Mouse (Mus musculus) kidney, embryonic 16.5 days (tissue): ENCODE measurements around the gene Kcnh2. TPM values are rescaled to one million over a fixed set of nuclear protein-coding genes. Genes with fewer than 3 reads are reported as not detected.

ENCODE experiments used
- ATAC-seq: fragments of 200-750 bp; cut with Nextera tagmentation; 2 replicates; pipeline ENCODE4 v1.8.0; 2017; ENCODE audit warnings: moderate TSS enrichment; ENCODE audit not compliant: low FRiP score, low TSS enrichment
- H3K27ac ChIP-seq: fragments of 300-500 bp; sonication (generic); 2 replicates; pipeline ENCODE4 v1.5.1; 2014; ENCODE audit warnings: low read length
- H3K27me3 ChIP-seq: fragments of 300-500 bp; sonication (generic); 2 replicates; pipeline ENCODE4 v1.6.1; 2014; ENCODE audit warnings: low read length, control low read depth, mixed read lengths; ENCODE audit not compliant: insufficient read depth
- H3K36me3 ChIP-seq: fragments of 300-500 bp; sonication (generic); 2 replicates; pipeline ENCODE4 v1.6.1; 2014; ENCODE audit warnings: low read length, control low read depth, mixed read lengths; ENCODE audit not compliant: insufficient read depth
- H3K4me1 ChIP-seq: fragments of 300-500 bp; sonication (generic); 2 replicates; pipeline ENCODE4 v1.6.1; 2014; ENCODE audit warnings: low read length, control low read depth, mixed read lengths; ENCODE audit not compliant: insufficient read depth
- H3K4me2 ChIP-seq: fragments of 300-500 bp; sonication (generic); replicated peaks from 2 replicates; pipeline ENCODE4 v1.6.1; 2014; ENCODE audit warnings: low read depth, low read length
- H3K4me3 ChIP-seq: fragments of 300-500 bp; sonication (generic); 2 replicates; pipeline ENCODE4 v1.5.1; 2014; ENCODE audit warnings: mild to moderate bottlenecking, low read length
- H3K9ac ChIP-seq: fragments of 300-500 bp; sonication (generic); replicated peaks from 2 replicates; pipeline ENCODE4 v1.6.1; 2014; ENCODE audit warnings: low read length
- H3K9me3 ChIP-seq: fragments of 300-500 bp; sonication (generic); 2 replicates; pipeline ENCODE4 v1.6.1; 2016; ENCODE audit warnings: low read length, control low read depth
- WGBS: fragments of 180-500 bp; shearing (Covaris S2); extraction: QIAGEN DNeasy Blood & Tissue Kit; methylation state at CpG from one replicate; pipeline ENCODE4 v1.1.7; 2014; 5-methylcytosine and 5-hydroxymethylcytosine counted together
- polyA plus RNA-seq: library from polyadenylated mRNA; unstranded; fragments of >200 nt; fragmentation: Nextera tagmentation; extraction: Ambion mirVana; gene quantifications from 2 replicates; pipeline ENCODE4 v1.2.1, GENCODE M21; 2015

Gene Kcnh2
- polyA plus RNA-seq, 1 experiment from 2014 or later, result 6.5 TPM

- Histone ChIP-seq H3K4me3 (no peak overlapping the region), H3K4me2 (no peak overlapping the region), H3K9ac (no peak overlapping the region), H3K27ac (no peak overlapping the region), H3K9me3 (no peaks in the 10 kb centered on the region), H3K4me1 (peaks cover 39% of the 10 kb centered on the region), H3K27me3 (peaks cover 21% of the 10 kb centered on the region), H3K36me3 (no peaks in the 10 kb centered on the region)
- no peak for ATAC-seq
- WGBS, result 59% methylated on average over 6 of the region's 7 CpGs
Observed at GRCm38 (mm10) chr5:24389011-24389657, 37.7 kb upstream of the Kcnh2 start.

GRCm38 (mm10) chr5:24388246-24388915 is 37.0 kb upstream of the Kcnh2 start:
- H3K4me2 ChIP-seq, result peak overlapping the region; percentile 94
- H3K4me1 ChIP-seq, result peaks cover 42% of the 10 kb centered on the region
- peak overlapping the region; percentile 59 for H3K9ac ChIP-seq
- H3K27ac ChIP-seq, result no peak overlapping the region
- no peaks in the 10 kb centered on the region for H3K9me3 ChIP-seq
- H3K4me3 ChIP-seq, result peak overlapping the region; percentile 54
- peaks cover 21% of the 10 kb centered on the region for H3K27me3 ChIP-seq
- no peaks in the 10 kb centered on the region for H3K36me3 ChIP-seq
- peak; percentile 1; the same call in 1 of the 2 replicates for ATAC-seq
- 23% methylated on average over 25 of the region's 26 CpGs for WGBS

GRCm38 (mm10) chr5:24387264-24388241 is 36.1 kb upstream of the Kcnh2 start:
- ATAC-seq, result peak; percentile 49; the same call in 1 of the 2 replicates
- Histone ChIP-seq H3K4me3 (peak overlapping the region; percentile 54), H3K36me3 (no peaks in the 10 kb centered on the region), H3K9me3 (no peaks in the 10 kb centered on the region), H3K4me2 (peak overlapping the region; percentile 94), H3K27ac (no peak overlapping the region), H3K4me1 (peaks cover 49% of the 10 kb centered on the region), H3K27me3 (peaks cover 21% of the 10 kb centered on the region), H3K9ac (peak overlapping the region; percentile 59)
- WGBS, result under 1% methylated on average over 73 of the region's 73 CpGs

- ATAC-seq, result no peak
- Histone ChIP-seq H3K9ac (no peak overlapping the region), H3K36me3 (no peaks in the 10 kb centered on the region), H3K27me3 (peaks cover 21% of the 10 kb centered on the region), H3K4me2 (no peak overlapping the region), H3K4me3 (no peak overlapping the region), H3K9me3 (no peaks in the 10 kb centered on the region), H3K4me1 (peaks cover 49% of the 10 kb centered on the region), H3K27ac (no peak overlapping the region)
- WGBS, result 84% methylated on average over 10 of the region's 10 CpGs
Observed at GRCm38 (mm10) chr5:24385887-24386550, 34.6 kb upstream of the Kcnh2 start.

- 91% methylated on average over 5 of the region's 5 CpGs for WGBS
- peaks cover 21% of the 10 kb centered on the region for H3K27me3 ChIP-seq
- no peak for ATAC-seq
Observed at GRCm38 (mm10) chr5:24385374-24385773, 34.0 kb upstream of the Kcnh2 start.

GRCm38 (mm10) chr5:24384407-24384806 is 33.0 kb upstream of the Kcnh2 start:
- Histone ChIP-seq H3K36me3 (no peaks in the 10 kb centered on the region), H3K9ac (no peak overlapping the region), H3K4me1 (peaks cover 44% of the 10 kb centered on the region), H3K4me2 (no peak overlapping the region), H3K27ac (no peak overlapping the region), H3K9me3 (no peaks in the 10 kb centered on the region), H3K4me3 (no peak overlapping the region), H3K27me3 (peaks cover 21% of the 10 kb centered on the region)
- no peak for ATAC-seq
- 30% methylated on average over 6 of the region's 6 CpGs for WGBS

More at GRCm38 (mm10) chr5:24385374-24385773, 34.0 kb upstream of the Kcnh2 start:
- H3K4me1 ChIP-seq, result peaks cover 49% of the 10 kb centered on the region
- no peak overlapping the region for H3K4me3 ChIP-seq
- no peak overlapping the region for H3K9ac ChIP-seq
- no peak overlapping the region for H3K4me2 ChIP-seq
- H3K36me3 ChIP-seq, result no peaks in the 10 kb centered on the region
- H3K9me3 ChIP-seq, result no peaks in the 10 kb centered on the region
- no peak overlapping the region for H3K27ac ChIP-seq

GRCm38 (mm10) chr5:24383026-24383859 is 31.8 kb upstream of the Kcnh2 start:
- H3K9ac ChIP-seq, result peak overlapping the region; percentile 57
- whole genome bisulfite sequencing, result under 1% methylated on average over 34 of the region's 34 CpGs
- no peaks in the 10 kb centered on the region for H3K36me3 ChIP-seq
- peak overlapping the region; percentile 36; the same call in 1 of the 2 replicates for H3K27ac ChIP-seq
- peak; percentile 80 for ATAC-seq
- H3K27me3 ChIP-seq, result peaks cover 16% of the 10 kb centered on the region
- peaks cover 37% of the 10 kb centered on the region for H3K4me1 ChIP-seq
- peak overlapping the region; percentile 52 for H3K4me3 ChIP-seq
- peak overlapping the region; percentile 85 for H3K4me2 ChIP-seq
- H3K9me3 ChIP-seq, result no peaks in the 10 kb centered on the region

- Histone ChIP-seq H3K4me3 (no peak overlapping the region), H3K9me3 (no peaks in the 10 kb centered on the region), H3K27me3 (peaks cover 9% of the 10 kb centered on the region), H3K36me3 (no peaks in the 10 kb centered on the region), H3K4me1 (peaks cover 24% of the 10 kb centered on the region), H3K9ac (no peak overlapping the region), H3K4me2 (no peak overlapping the region), H3K27ac (no peak overlapping the region)
- ATAC-seq, result no peak
- whole genome bisulfite sequencing, result 54% methylated on average over 2 of the region's 2 CpGs
Observed at GRCm38 (mm10) chr5:24381988-24382387, 30.6 kb upstream of the Kcnh2 start.
